Mouse (Mus musculus) lung, postnatal 0 days (tissue): Measurements from ENCODE around the gene Pum1.

ENCODE experiments used
- CTCF ChIP-seq: IDR thresholded peaks from 2 replicates; pipeline ENCODE4 v1.5.1; 2016; ENCODE audit warnings: antibody characterized with exemption, mild to moderate bottlenecking
- EP300 ChIP-seq: IDR thresholded peaks from 2 replicates; pipeline ENCODE4 v1.6.1; 2016; ENCODE audit warnings: antibody characterized with exemption, mild to moderate bottlenecking, control low read depth

DNA sequence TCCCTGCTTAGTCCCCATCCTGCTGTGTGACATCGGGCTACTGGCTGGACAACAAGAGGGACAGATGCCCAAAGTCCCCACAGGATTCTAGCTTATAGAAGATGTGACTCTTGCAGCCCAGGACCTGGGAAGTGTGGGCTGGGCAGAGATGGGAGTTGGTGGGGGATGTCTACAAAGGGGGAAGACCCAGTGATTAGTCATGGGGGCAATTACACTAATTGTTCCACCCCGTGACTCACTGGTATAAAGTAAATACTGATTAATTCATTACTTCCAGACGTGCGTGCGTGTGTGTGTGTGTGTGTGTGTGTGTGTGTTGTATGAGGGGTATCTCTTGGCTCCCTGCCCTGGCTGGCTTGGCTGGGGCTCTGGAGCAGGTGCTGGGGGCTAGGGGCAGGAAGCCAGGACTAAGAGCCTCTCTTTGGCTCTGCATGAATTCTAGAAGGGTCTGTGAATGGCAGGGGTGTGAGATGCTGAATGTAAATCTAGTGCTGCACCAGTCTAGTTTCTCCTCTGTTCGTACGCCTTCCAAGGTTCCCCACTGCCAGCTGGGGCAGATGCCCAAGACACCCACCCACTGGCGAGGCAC, 151.7 kb downstream of the Pum1 start:
- TF ChIP-seq EP300 (no peak), CTCF (no peak)
